Mouse (Mus musculus): Measurements from ENCODE around the gene Cmc1. TPM values are rescaled to one million over a fixed set of nuclear protein-coding genes. Genes with fewer than 3 reads are reported as not detected.
"Not testable (repeated sequence)": the region's sequence is repeated elsewhere in the genome, so short reads cannot be mapped to it uniquely, and the experiment has no call there.

Gene Cmc1
- total RNA-seq, 2 experiments from 2014 or later, result 13.8 TPM

DNA sequence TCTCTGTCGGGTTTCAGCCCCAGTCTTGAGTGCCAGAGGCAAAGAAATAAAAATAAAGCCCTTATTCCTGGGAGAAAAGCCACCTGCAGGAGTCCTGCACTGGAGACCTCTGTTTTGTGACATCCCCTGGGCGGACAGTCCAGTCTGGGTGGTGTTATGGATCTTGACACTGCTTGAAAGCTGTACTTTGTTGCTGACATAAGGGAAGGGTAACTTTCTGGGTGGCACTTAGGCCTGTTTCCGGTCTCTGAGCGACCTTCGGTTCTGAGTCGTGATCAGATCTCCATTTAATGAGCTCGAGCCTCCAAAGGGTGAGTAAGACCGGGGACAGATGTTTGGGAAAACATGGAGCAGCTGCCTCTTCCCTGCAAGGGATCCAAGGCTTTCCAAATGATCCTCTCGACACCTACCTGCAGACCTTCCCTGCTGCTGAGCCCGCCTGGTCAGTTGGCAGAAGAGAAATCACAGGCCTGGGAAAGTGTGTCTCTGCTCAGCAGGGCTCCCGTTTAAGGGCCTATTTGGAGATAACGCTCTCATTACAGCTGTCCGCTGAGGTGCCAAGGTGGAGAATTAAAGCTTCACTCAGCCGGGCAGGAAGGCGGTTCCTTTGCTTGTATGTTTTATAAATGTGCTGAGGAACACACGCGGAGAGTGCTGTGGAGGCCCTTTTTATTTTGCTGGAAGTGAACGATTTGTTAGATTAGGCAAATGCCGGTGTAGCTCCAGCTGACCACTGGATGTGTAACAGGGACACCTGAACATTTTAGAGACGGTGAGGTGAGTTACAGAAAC is 648 bp upstream of the Cmc1 start:
- no peak for DNase-seq (ENCODE audit: low spot score in 2 of 2)

DNA sequence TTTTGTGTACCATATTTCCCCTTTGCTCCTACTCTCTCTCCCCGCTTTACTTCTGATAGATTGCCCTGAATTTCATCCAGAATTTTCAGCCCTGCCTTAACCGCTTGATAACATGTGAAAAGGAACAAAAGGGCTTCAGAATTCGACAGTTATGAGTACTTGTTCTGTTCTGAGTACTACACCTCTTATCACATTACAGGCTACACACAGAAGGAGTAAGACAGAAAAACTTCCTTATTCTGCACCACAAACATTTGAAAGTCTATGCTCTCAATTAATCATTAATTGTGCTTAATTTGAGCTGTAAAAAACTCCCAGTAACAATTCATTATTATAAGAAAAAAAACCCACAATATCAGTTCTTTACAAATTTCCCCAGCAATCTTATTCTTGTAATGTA is 9.6 kb downstream of the Cmc1 start:
- DNase-seq (ENCODE audit: low spot score in 2 of 2), result not testable (repeated sequence)

DNA sequence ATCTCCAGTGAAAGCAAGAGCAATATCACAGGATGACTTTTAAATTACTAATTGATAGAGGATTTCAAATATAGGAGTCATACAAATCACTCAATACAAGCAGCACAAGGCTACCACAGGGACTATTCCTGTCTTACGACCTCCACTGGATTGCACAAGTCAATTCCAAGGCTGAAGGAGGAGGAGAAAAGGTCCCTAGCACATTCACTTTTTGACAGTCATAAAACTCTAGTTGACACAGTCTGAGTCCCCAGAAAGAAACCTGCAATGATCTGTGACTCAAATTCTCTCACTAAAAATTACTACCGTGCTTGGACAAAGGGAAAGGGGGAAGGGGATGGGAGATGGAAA is 39.6 kb downstream of the Cmc1 start:
- DNase-seq (ENCODE audit: low spot score in 2 of 2), result no peak

DNA sequence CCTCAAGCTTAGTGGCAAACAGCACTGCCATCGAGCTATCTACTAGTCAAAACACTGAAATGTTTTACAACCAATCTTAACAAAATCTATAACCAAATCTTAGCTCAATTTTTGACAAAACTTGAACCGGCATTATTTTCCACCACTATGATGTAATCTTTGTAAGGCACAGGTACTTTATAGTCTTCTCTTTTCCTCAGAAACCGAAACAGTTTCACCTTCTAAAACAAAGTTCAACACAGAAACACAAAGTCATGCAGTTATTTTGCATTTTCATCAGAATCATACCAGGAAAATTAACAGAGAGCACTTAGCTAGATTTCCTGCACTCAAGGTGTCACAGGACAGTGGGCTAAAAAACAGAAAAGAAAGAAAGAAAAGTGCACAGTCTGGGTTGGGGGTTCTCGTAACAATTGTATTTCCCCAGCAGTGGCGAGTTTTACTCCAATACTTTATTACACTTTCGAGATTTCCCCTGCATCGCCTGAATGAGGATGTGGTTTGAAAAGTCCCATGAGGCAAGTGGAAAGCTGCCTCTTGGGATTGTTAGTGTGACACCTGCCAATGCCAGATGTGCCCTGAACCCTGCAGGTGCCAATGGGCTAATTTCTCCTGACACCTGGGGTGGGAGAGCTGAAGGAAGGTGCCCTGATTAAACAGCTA is 40.1 kb downstream of the Cmc1 start:
- no peak for DNase-seq (ENCODE audit: low spot score in 2 of 2)

DNA sequence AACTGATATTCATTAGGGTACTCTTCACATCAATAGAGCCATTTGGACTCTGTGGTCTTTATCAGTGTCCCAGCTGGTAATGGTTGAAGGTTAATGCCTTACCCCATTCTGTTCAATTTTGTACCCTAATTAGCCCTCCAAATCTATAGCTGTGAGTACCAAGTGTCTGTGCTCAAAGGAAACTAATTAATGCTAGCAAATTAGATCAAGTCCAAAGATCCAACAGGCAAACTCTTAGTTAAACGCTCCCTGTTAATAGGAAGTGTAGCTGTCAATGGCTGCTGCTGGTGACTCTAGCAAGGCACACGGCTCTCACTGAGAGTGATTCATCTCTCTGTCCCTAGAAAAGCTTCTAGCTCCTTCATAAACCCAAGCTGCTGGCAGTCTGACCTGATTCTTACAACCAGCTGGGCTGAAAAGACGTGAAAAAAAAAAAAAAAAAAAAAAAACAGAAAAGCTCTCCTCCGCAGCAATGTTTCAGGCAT is 41.4 kb downstream of the Cmc1 start:
- no peak for DNase-seq (ENCODE audit: low spot score in 2 of 2)

DNA sequence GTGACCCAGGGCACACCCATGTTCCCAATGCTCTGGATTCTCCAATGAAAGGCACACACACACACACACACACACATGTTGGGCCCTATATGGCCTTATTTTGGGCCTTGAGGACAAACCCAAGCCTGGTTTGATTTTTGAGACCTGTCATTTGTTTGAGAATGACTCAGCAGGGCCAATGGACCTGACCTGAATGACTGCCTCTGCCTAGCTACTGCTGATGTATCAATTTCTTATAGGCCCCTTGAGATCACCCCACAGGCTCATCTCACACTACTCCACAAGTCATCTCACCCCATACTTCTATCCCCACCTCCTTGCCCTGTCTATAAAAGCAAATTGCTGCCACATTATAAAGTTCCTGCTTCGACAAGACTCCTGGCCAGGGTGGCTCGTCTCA is 48.2 kb downstream of the Cmc1 start:
- DNase-seq (ENCODE audit: low spot score in 2 of 2), result no peak

DNA sequence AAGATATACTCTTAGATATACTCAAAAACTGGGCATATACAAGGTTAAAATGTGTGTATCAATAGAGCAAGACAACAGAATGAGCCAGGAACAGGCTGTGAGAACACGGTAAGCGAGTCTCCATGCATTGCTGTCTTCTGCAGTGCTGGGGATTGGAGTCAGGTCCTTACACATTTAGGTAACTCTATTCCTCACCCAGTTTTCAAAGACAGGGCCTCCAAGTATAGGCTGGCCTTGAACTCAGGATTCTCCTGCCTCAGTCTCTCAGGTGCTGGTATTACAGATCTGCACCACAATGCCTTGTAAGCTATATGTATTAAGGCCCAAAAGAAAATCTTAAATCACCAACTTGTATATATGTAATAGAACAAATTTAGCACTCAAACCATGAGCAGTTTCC is 49.5 kb downstream of the Cmc1 start:
- DNase-seq (ENCODE audit: low spot score in 2 of 2), result no peak

DNA sequence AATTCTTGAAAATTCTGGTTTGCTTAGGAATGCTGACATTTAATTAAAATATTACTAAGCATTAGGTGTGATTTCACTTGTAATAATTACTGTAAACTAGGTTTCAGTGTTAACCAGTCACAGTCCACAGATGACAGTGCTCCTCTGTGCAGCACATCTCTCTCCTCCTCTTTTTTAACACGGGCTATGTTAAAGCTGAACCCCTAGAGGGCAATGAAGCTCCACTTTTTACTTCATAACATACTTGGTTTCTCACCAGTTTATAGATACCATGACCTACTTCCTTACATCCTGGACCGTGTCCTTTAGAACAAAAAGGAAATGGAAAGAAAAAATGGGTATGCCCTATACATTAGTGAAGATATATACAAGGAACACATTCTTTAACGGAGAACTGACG is 50.6 kb downstream of the Cmc1 start:
- DNase-seq (ENCODE audit: low spot score in 2 of 2), result no peak

DNA sequence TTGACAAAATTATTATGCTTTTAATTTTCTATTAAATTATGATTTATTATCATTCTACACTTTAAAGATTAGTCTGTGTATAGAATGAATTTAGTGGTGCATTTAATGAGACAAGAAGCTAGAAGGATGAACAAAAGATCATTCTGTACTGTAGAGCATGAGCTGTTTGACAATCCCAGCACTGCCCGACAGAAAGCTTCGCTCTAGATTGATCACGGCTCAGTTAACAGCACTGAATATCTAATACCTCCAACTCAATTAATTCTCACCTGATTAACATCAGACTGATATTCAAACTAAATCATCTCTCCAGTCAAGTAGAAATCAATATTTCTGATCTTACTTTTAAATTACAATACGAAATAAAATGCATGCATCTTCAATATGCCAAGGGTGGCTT is 66.1 kb downstream of the Cmc1 start:
- no peak for DNase-seq (ENCODE audit: low spot score in 2 of 2)

DNA sequence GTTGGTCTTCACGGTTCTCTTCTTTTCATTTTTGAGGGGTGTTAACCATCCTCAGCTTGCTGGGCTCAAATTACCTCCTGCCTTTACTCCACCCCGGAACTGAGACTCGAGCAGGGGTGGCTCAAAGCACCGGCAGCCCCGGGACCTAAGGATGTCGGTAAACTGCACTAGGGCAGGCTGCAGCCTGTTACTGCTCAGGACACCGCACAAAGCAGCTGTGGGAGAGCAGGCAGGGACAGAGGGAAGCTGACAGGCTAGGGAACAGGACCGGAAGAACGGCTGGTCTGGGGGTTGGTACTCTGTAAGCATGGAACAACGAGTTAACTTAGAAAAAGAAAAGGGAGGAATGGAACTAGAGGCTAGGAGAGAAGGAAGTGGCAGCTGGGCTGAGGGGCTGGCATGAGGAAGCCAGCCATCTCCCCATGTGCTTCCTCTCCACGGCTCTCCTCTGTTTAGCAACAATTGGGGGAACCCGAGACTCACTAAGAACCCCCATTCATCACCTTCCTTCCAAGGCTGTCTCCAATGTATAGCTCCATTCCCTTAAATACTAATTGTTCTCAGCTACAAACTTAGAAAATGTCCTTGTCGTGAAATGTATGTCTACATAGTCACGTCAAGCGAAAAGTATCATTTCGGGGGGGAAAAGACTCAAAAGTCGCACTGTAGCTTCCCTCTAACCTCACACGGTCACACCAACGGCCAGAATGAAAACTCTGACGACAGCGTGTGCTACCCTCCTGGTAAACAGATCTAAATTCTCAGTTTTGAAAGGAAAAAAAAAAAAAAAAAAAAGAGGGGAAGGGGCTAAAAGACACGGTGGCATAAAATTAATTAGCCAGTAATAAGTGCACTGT is 67.2 kb downstream of the Cmc1 start:
- DNase-seq (ENCODE audit: low spot score in 2 of 2), result no peak

DNA sequence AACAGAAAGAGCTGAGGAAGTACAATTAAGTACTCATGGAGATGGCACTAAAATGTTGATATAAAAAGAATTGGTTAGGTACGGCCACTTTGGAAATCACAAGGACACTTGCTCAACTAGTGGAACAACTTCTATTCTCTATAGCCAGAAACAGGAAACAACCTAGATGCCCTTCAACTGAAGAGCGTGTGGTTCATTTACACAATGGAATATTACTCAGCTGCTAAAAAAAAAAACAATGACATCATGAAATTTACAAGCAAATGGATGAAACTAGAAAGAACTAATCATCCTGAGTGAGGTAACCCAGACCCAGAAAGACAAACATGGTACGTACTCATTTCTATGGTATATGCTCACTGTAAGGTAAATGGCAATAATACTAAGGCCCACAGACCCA is 76.6 kb downstream of the Cmc1 start:
- DNase-seq (ENCODE audit: low spot score in 2 of 2), result no peak

DNA sequence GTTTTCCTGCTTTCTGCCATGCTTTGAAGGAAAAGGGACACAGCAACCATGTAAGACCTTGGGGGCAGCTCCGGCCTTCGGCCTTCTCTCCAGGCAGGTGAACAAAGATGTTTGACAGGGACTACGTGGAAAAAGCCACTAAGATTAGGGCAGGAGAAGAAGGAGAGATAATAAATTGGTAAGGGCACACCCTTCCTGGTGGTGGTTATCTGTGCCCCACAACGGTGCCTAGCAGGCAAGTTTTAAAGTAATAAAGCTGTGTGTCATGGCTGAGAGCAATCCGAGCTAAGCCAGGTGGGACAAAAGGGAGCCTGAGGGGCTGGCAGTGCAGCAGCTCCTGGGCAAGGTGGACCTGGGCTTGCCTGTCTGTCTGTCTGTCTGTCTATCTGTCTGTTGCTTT is 77.9 kb downstream of the Cmc1 start:
- DNase-seq (ENCODE audit: low spot score in 2 of 2), result no peak

DNA sequence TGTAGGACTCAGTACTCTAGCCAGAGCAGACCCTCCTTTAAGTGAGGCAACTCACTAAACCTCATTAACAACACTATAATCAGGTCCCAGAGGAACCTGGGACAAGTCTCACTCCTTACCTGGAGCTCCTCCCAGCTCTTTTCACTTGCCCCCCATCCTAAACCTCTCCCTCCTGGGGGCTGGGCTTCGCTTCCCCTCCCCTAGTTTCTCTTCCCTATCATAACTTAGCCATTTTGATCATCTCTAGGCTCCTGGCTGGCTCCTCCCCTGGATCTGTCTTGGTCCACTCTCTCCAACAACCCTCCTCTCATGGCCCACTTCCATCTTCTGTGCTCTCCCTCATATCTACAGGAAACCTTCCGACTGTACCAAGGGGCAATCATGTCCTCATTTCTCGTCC is 78.6 kb downstream of the Cmc1 start:
- DNase-seq (ENCODE audit: low spot score in 2 of 2), result no peak

DNA sequence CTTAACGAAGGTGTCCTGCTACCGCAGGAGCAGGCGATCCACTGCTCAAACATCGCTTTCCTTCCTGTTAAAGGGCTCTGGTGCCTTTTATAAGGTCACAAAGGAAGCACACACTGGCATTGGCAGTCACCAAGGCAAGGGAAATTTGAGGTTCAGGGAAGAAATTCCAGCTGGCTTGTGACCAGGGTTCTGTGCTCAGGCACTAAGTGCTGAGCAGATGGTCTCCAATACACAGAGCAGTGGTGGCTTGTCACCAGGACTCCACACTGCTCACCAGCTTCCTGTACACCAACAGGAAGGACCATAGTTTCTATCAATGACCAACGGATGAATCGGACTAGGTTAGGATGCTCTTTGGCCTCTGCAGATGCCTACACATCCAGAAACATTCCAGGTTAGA is 79.5 kb downstream of the Cmc1 start:
- no peak for DNase-seq (ENCODE audit: low spot score in 2 of 2)

DNA sequence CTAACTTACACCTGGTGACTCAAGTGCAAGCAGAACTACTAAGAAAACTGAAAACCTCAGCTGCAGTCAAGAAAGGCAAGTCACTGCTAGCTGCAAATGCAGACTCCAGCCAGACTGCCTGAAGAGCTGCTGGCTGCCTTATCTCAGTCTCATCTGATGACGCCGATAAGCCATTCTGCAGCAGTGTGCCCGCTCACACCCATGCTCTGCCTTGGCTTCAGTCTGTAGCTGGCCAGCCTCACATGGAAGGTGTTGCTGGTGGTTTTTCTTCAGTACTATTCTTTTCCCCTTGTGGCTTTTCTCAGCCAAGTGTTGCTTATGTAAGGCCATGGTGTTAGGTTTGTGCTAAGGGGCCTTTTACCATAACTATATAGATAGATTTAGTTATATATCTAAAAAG is 90.9 kb downstream of the Cmc1 start:
- no peak for DNase-seq (ENCODE audit: low spot score in 2 of 2)

DNA sequence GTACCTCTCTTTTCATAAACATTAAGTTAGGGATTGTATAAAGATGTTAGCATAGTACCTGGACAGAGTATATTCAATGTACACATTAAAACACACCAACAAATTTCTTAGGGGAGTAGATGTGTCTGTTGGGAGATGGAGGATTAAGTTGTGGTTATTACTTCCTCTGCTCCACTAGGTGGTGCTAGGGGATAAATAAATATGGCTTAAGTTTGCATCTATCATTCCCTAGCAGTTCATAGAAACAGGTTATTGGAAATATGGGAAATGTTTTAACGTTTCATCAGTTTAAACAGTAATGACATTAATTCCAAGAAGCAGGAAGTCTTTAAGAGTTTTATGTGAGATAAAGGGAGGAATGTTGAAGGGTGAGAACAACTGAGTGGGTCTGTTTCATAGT is 96.7 kb downstream of the Cmc1 start:
- DNase-seq (ENCODE audit: low spot score in 2 of 2), result no peak

DNA sequence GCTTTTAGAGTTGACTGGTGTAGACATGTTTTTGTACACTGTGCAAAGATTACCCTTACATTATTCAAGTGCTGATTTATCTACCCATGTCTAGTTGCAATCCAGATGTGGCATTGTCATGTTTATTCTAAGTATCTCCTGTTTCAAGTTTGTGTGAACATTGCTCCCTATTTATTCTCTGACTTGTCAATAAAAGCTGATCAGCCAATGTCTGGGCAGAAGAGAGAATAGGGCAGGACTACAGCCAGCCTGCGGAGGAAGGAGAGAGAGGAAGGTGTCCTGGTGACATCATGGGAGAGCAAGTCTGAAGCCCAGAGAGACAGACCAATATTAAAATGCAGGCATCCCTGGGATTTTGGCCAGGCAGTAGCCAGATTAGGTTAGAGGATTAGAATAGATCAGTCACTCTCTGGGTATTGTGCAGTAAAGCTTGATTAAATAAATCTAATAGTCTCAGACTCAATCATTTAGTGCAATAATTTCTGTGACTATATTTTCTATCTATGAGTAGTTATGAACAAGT is 104.9 kb downstream of the Cmc1 start:
- DNase-seq (ENCODE audit: low spot score in 2 of 2), result no peak

DNA sequence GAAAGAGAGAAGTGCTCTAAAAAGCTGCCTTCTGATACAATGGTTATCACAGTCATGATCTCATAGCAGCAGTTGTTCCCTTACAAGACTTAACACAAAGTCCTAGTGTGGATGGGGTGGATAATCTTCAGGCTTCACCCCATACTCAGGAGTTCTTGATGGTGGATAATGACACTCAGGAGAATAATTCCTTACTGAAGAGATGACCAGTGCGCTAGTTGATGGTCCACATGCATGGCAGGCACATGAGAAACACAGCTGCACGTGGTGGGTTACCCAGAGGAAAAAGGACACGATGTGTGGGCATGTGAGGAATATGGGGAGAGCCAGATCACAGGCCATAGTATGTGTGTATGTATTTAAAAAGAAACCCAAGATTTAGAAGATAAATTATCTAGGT is 106.4 kb downstream of the Cmc1 start:
- no peak for DNase-seq (ENCODE audit: low spot score in 2 of 2)

DNA sequence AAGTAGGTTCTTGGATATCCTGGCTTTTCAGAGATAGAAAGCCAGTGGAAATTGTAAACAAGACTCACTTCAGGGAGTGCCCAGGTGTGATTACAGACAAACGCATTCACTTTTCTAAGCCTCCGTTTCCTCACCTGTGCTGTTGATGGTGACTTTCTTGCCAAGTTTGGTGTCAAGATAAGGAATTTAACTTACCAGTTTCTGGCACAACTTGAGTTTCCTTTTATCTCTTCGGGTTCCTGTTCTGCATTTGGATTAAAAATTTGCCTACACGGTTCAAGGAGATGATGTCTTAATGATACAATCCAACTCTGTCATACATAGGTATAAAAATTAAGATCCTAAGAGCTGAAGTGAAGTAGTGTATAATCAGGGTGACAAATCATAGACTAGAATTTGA is 107.2 kb downstream of the Cmc1 start:
- DNase-seq (ENCODE audit: low spot score in 2 of 2), result no peak

DNA sequence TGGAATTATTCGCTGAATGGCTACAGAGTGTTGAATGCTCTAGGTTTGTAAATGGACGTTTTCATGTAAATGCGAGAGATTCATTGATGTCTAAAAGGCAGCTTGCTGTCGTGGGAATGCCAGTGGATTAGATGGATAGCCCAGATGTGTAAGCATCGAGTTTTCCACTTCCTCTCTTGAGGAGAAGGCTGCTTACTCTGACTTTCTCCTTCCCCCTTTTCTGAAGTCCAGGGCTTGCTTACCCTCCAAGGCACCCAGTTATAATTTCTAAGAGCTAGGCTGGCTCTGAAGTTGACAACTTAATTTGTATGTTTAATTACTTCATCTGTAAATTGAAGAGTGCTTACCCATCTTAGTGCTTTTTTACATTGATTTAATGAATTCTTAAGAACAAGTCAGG is 108.3 kb downstream of the Cmc1 start:
- DNase-seq (ENCODE audit: low spot score in 2 of 2), result no peak

DNA sequence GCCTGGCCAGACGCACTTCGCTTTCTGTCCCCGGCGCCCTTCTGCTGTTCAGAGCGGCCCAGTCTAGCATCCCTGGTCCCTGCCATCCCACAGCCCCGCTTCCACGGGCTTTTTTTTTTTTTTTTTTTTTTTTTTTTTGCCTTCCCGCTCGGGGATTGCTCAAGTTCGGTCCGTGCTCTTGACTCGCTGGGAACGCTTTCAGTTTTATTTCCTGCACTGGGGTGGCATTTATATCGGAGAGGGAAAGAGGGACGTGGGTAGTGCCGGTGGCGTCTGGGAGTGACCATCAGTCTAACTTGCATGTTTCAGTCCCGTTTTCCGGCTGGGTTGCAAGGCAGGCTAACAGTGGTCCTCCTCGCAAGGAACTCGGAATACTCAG is 109.0 kb downstream of the Cmc1 start:
- DNase-seq (ENCODE audit: low spot score in 2 of 2), result peak; percentile 21 to 26

Measured in left cerebral cortex, adult 18-20 months (tissue).